Mouse (Mus musculus): ENCODE measurements at regions not wholly inside any gene's neighbourhood (a gene's known extent, or its start where the extent isn't known, plus 50 kb on each side); places are given as distances from the start of the nearest gene placed in this dataset.

DNA sequence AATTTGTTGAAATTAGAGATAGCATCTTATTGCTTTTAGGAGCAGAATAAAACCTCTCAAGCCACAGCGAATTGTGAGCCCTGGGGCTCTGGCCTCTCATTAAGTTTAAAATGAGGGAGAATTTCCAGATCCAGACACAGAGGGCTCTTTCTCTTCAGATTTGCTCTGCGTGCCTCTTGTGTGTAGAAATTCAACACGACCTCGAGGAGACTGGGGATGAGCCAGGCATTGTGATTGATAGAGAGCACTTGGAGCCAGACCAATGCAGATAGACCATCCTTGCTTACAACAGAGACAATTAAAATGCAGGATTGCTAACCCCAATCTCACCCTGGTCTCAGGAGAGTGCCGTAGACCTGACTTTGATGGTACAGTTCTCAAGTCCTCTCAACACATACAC is 121.9 kb upstream of the Gas1 start:
- DNase-seq (ENCODE audit: low read depth, low spot score): no peak

DNA sequence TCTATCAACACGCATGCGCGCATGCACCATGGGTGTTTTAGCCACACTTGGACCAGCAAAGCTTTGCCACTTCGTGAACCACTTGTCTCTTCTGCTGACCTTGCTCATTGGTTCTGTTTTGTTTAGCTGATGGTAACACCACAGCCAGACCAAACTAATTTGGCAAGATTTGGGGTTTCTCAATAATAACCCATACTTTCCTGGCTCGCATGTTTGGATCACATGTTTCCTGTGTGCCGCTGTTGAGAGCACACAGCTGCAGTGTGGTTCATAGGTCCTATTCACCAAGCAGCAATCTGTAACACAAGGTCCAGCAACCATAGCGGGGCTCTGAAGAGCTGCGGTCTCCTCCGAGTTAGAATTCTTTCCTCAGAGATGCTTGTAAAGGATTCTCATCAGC is 126.4 kb upstream of the Gas1 start:
- no peak for DNase-seq (ENCODE audit: low read depth, low spot score)

DNA sequence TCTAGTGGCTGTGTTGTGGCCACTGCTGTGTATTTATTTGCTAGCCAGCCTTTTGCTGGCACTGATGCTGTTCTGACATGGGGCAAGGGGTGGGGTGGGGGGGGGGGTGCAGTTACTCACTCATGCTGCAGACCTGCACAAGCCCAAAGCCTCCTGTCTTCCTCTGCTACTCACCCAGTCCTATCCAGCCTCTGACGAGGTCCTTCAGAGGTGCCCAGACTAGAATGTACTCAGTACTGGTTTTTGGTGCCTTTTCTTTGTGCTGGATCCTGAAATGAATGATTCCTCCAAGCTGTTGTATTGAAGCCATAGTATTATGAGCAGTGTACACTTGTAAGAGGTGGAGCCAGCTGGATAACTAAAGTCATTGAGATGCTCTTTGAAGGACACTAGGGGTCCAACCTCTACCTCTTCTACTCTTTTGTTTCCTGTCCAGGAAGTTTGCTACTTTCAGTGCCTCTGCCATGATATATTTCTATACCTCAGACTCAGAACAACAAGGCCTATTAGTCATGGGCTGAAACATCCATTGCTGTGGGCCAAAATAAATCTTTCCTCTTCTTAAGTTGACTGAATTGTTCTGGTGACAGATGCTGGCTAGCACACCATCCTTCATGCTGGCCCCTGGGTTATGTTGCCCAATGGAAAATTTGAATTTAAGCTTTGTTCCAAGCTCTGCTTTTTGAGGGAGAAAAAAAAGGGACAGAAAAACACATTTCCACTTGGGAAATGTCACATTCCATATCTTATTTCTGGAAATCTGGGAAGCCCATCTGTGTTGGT is 128.1 kb upstream of the Gas1 start:
- DNase-seq (ENCODE audit: low read depth, low spot score): no peak

DNA sequence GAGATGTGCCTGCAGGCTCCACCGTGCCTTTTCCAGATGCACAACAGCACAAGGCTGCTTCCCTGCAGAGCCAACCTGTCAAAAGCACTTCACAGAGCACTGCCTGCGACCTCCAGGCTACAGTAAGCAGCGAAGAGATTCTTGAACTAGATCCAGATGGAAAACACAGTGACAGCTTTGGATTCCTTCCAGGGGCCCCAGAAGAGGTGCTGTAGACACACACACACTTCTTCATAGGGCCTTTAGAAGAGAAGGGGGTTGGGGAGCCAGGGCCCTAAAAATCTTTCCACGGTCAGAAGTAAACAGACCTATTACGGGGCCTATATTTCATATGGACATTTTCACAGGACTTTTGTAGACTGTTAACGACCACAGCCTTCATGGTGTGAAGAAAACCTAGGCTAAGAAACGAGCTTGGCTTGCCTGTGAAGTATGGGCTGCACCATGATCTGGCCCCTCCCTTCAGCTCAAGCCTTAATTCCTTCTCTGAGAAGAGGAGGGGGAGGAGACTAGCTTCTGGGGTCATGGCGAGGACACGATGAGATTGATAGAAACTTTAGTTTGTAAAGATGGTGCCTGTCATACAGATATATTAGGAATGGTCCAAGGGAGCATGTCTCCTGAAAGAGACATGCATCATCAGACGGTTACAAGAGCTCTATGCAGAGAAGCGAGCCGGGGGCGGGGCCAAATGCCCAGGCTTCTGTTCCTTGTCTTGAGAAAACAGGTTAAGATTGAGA is 131.1 kb upstream of the Gas1 start:
- DNase-seq (ENCODE audit: low read depth, low spot score): no peak

DNA sequence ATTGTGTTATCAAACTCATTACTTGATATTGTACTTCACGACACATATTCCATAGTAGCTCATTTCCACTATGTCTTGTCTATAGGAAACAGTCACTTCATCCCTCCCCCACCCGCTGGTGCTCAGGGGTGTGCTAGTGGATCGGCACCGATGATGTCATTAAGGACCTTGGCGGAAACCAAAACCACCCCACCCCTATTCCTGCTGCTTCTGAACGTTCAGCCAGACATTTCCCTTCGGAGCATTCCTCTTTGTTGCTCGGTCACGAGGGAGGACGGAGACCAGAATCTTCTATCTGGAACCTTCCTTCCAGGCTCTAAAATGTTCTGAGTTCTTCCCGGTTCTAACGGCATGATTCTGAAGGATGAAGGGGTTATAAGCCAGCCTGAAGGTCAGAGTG is 132.3 kb upstream of the Gas1 start:
- DNase-seq (ENCODE audit: low read depth, low spot score): no peak

DNA sequence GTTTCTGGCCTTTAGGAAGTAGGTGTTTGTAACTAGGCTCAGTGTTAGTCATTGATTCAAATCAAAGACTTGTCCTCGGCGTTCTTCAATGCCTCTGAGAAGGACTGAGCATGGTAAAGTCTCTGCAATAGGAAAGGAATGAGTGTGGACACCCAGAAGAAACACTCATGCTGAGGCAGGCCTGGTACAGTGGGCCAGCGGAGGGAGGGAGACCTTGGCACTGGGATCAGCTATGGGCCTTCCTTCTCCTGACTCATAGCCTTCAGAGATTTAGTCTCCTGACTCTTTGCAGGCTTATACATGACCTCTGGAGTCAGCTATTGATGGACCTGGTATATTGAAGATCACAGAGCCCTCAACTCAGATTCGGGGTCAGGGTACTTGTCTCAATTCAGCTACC is 132.8 kb upstream of the Gas1 start:
- DNase-seq (ENCODE audit: low read depth, low spot score): no peak

DNA sequence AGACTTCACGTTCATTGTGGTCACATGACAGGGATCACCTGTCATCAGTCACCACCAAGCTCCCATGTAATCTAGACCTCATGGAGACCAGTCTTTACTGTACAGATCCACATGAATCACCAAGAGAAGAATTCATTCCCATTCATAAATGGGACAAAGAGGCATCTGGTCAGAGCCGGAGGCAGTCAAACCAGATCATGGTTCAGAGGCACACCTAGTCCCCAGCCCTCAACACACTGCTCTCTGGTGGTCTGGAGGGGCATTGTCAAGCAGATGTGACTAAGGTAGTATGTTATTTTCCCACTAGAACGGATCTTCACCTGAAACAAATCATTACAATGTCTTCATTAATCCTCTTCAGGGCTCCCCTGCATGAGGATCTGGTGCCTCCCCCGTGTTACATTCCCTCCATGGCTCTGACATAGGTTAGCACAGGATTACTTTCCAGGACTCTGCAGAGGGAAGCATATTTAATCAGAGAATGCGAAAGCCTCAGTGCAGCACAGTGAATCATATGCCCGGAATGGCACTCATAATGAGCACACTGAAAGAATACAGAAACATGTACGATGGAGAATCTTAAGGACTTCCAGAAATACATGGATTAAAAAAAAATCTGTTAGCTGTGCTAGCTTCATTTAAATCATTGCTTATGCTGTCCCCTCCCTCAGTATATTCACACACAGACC is 135.4 kb upstream of the Gas1 start:
- no peak for DNase-seq (ENCODE audit: low read depth, low spot score)

DNA sequence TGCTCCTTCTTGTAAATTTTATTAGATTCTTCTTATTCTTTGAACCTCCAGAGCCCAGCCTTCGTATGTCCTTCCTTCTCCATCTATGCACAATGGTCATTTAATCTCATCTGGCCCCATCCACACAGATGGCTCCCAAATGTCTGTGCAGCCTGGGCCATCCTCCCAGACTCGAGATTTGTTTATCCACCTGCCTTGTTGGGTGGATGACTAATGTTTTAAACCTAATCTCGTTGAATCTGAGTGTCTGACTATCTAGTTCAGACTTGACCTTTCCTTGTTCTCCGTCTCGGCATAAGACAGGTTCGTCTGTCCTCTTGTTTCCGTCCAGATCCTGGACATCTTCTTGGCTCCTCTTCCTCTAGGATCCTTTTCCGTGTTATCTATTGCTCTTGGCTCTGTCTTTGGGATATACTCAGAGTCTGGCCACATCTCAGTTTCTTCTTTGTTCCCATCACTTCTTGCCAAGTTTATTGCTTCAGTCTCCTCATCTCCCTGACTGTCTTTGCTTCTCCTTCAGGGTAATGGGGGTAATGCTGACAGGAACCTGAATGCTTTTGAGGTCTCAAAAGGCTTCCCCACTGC is 141.4 kb upstream of the Gas1 start:
- no peak for DNase-seq (ENCODE audit: low read depth, low spot score)

DNA sequence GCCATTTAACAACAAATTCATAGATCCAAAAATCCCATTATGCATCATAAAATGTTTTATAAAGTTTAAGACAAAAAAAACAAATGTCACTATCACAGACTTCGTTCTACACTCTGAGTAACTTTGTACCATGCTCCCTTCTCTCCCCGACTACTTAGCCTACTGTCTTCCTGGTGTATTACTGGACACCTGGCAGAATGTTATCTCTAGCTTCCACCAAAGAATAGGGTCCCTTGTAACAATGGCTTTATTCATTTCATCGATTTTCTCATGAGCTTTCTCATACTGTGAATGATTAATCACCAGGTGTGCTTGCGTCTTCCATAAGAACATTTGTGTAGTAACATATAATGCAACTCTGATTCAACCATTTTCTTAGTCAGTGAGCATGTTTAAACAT is 142.1 kb upstream of the Gas1 start:
- no peak for DNase-seq (ENCODE audit: low read depth, low spot score)

DNA sequence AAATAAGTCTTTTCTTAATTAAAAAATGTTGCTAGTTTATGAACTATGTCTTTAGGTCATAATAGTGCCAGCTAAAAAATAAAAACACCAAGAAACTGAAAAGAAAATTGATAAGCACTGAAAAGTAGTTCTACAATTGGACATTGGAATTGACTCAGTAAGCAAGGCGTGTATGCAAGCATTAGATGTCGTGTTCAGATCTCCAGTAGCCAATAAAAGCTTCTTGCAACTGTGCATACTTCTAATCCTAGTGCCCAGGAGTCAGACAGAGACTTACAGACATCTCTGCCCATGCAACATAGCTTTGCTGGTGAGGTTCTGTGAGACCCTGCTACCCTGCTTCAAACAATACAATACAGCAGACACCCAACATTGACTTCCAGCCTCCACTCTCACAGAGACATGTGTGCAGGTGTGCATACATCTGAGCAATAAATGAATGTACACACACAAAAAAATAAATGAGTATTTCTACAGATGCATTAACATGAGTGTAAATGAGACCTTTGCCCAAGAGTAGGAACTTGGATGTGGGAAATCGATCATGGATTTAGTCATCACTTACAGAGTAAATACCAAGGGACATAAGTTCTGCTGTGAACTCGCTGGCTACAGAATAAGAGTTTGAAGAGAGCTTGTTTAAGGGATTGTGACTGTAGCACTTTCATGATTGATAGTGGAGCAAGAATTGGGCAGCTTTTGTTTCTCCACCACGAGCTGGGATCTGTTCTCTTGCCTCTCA is 142.9 kb upstream of the Gas1 start:
- no peak for DNase-seq (ENCODE audit: low read depth, low spot score)

DNA sequence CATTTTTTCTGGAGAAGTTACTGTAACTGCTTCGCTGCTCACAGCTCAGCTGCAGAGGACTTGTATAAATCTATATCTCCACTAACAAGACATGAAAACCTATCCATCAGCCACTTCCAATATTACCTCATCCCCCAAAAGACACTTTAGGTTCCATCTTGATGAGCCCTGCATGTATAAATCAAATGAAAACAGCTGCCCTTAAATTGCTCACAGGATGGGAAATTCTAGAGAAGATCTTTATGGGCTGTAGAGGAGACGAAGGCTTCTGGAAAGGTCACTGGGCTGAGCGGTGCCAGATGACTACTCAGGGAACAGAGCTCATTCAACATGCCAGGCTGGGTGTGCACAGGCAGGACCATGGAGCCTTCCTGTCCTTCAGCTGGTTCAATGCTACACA is 145.4 kb upstream of the Gas1 start:
- no peak for DNase-seq (ENCODE audit: low read depth, low spot score)

DNA sequence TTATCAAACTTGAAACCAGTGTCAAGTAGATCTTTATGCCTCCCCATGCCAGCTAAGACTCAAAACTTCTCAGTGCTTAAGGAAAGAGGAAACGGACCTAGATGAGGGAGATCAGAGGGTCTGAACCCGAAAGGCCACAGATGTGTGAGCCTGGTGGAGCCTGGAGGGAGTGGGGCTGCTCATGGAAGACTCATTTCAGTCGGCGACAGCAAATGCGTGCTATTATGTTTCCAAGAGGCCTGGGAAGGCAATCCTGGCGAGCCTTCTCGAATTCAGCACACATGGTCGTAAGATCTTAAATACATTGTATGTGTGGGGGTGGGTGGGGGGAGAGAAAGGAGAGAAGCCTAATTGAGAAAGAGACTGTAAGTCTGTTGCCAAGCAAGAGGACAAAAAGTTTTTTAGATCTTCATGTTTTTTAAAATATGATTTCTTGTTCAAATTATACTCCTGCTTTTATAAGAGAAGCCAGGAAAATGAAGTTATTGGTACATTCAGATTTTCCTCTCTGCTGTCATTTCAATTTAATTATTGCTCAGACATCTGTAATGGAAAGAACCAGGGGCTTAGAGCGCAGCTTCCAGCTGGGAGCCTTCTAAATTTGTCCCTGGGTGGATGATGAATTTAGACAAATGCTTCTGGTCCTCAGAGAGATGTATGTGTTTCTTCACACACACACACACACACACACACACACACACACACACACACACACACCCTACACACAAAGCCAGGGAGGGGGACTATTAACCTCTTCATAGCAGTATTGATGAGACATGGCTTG is 153.5 kb upstream of the Gas1 start:
- peak; percentile 29 for DNase-seq (ENCODE audit: low read depth, low spot score)

DNA sequence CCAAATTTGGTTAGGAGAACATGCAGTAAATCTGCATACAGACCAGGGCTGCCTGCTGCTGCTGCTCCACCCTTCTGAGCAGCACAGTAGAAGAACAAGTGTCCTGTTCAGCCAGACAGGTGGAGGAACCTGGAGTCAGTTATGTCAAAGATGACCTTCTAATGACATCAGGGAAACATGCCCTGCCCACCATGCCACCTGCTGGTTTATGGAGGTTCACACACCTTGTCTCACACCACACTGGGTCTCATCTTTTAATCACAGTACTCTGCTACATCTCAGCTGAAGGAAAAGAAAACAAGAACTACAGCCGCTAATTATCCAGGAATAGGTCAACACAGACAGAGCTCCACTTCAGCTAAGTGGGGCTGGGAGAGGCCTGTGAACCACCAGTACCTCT is 159.0 kb upstream of the Gas1 start:
- no peak for DNase-seq (ENCODE audit: low read depth, low spot score)

DNA sequence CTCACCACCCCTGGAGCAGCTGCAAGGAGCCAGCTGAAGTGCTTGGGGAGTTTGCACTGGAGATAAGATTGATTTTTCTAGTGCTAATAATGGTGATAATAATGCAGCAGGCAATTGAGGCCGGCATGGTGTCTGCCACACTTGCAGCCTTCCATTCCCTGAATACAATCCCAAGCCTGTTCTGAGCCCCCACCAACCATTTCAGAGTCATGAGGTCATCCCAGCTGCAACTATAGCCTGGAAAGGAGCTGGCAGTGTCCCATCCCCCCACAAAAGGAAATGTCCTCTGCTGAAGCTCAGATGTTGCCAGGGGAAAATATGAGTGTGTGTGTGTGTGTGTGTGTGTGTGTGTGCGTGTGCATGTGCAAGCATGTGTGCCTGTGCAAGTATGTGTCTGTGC is 160.2 kb upstream of the Gas1 start:
- no peak for DNase-seq (ENCODE audit: low read depth, low spot score)

DNA sequence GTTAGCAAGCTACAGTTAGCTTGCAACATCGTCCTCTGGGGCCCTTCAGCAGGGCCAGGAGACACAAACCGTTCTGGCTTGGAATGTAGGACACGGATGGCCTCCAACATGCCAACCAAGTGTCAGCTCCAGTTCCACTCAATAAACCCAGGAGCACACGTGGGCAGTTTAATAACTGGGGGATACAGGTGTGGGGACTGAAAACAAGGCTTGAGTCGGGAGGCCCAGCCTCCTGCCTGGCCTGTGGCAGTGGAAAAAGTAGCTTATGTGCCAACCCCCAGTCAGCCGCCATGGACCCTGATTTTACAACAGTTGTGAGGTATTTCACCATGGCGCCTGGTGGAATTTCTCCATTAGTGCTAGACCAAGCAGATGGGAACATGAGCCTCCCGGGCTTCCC is 160.9 kb upstream of the Gas1 start:
- no peak for DNase-seq (ENCODE audit: low read depth, low spot score)

DNA sequence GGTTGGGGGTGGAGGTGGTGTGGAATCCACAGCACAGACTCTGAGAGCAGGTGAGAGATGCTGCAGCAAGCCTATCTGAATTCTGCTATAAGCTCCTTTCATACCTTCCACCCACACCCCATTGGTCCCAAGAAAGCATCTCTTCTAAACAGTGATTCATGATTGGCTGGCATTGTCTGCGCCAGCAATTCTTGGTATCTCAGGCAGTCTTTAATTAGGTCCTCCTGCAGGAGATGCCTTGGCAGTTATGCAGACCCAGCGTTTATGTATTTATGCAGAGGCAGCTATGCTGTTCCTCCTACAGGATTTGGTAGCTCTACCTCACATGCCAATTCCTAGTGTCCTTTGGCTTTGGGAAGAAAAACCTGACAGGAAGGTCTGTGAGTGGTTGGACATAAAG is 162.9 kb upstream of the Gas1 start:
- no peak for DNase-seq (ENCODE audit: low read depth, low spot score)

DNA sequence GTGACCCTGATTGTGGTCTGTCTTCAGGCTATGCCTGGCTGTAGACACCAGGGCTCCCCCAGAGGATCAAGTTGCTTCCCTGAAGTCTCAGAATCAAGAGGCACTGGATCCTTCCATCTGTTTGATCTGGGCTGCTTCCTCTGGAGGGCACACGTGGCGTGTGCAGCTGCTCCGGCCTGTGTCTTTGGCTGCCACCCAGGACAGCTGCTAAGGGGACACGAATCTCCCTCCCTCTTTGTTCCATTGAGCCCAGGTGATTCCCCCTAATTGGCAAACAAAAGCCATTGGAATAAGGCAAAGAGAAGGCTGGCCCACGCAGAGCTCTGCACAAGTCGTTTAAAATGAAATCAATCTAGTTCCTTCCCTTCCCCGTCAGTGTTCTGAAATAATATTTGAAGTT is 170.7 kb upstream of the Gas1 start:
- peak; percentile 9 for DNase-seq (ENCODE audit: low read depth, low spot score)

DNA sequence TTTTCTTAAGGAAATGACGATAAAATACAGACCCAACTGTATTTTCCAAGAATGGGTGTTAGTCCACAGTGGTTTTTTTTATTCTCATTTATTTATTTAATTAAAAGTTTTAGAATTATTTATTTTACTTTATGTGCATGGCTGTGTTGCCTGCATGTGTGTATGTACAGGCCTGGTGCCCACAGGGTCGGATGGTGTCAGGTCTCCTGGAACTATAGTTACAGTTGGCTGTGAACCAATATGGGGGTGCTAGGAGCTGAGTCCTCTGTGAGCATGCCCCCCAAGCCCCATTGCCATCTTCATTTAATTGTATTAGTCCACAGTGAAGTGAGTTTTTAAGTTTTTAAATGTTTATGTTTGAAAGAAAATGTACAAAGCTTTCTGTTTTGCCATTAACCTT is 171.3 kb upstream of the Gas1 start:
- no peak for DNase-seq (ENCODE audit: low read depth, low spot score)

DNA sequence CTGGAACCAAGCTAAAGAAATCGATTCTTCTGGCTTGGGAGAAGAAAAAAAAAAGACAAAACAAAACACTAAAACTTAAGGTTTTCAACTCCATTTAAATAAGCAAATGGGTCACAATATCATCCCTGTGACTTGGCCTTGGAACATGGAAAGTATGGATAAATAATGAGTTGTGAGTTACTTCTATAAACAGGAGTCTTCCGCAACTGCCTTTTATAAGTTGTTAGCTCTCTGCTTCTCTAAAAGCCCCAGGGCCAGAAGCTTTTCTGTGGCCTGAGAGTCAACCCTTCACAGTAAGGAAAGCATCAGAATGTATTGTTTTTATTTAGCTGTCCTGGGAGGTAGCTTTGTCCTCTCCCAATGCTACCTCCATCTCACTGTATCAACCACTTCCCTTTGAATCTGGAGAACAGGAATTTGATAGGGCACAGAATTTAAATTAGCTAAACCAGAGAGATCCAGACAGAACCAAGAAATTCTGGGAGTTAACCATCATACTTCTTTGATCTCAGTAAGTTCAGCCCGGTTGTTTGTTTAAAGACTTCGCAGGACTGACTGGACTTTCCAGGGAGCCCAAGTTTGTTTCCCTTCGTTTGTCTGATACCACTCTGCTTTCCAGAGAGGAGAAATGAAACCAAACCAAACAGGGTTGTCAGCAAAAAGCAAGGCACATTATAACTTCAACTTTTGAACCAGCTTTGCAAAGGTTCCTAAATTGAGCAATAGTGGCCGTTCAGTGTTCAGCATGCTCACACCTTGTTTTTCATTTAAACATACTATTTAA is 178.7 kb upstream of the Gas1 start:
- no peak for DNase-seq (ENCODE audit: low read depth, low spot score)

DNA sequence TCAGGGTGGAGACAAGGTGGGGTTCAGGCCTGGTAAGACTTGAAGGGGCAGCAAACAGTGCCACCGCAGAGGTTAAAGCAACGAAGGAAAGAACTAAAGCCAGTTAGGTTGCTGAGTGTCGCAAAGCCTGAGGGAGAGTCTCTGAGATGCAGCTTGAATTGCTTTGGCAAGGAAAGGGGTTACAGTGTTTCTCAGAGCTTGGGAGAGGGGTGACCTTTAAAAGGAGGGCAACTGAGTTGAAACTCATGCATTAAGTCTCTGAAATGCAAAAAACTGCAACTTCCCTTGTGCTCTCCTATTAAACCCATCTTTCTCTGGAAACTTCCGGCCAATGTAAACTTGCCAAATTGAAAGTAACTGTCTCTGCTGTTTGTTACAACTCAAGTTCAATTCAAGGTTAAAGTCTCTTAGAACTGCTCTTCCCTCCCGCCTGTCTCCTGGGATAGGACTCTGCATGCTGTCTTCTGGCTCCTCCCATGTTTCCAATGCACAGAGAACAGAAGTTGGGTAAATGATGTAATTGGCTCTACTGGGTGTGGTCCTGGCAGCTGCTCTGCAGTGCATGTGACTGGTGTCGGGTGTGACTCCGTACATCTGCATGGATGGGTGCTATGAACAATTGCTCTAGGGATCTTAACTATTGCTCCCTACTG is 181.4 kb upstream of the Gas1 start:
- DNase-seq (ENCODE audit: low read depth, low spot score): no peak
